In genomic region chr4:100137102-100137835, GRCm38 (mm10) we compare ENCODE assay signal across 17 mouse cellular contexts. TPM values are rescaled to one million over a fixed set of nuclear protein-coding genes. Genes with fewer than 3 reads are reported as not detected.
"Had no signal": no experiment of that assay in that cellular context is flagged by ENCODE, and none has a peak within 500 bp of the region (broad histone marks: within the 10 kb centered on the region; RNA-seq: fewer than 3 reads in every experiment).

No protein-coding gene starts in this region.

- H3K4me1 ChIP-seq: liver, embryonic 15.5 days; megakaryocyte, embryonic 14.5 days; midbrain, embryonic 15.5 days; neural tube, embryonic 12.5 days had no signal

- DNase-seq: kidney, adult 8-10 months; kidney, postnatal 36 days; lung, adult 2 months had no signal

- H3K27ac ChIP-seq: layer of hippocampus, adult 2 months; left cerebral cortex, adult 2 months; liver, embryonic 15.5 days; macrophage; midbrain, embryonic 15.5 days; neural tube, embryonic 12.5 days; stomach, postnatal 0 days had no signal

- ATAC-seq: intestine, postnatal 0 days; lung, postnatal 0 days; midbrain, embryonic 15.5 days had no signal

- H3K9me3 ChIP-seq: liver, embryonic 15.5 days; midbrain, embryonic 15.5 days; neural tube, embryonic 12.5 days had no signal

- H3K36me3 ChIP-seq: liver, embryonic 15.5 days; midbrain, embryonic 15.5 days; neural tube, embryonic 12.5 days had no signal

- H3K9ac ChIP-seq: liver, embryonic 15.5 days; midbrain, embryonic 15.5 days; neural tube, embryonic 12.5 days had no signal

- H3K27me3 ChIP-seq: liver, embryonic 15.5 days; megakaryocyte, embryonic 14.5 days; midbrain, embryonic 15.5 days; neural tube, embryonic 12.5 days had no signal

- H3K4me3 ChIP-seq: layer of hippocampus, adult 2 months; left cerebral cortex, adult 2 months; liver, embryonic 15.5 days; megakaryocyte, embryonic 14.5 days; midbrain, embryonic 15.5 days; neural tube, embryonic 12.5 days had no signal

- H3K4me2 ChIP-seq: liver, embryonic 11.5 days; liver, embryonic 15.5 days; midbrain, embryonic 11.5 days; midbrain, embryonic 15.5 days; neural tube, embryonic 12.5 days had no signal

RNA-seq across cellular contexts. Expression of gene Ror1, which starts 41.7 kb away (rescaled TPM):
- total RNA-seq: monocyte, adult 5-6 weeks; neutrophil, adult 5-6 weeks had no signal
- polyA plus RNA-seq: macrophage had no signal
